Mouse (Mus musculus) R1 (cell line): Measurements from ENCODE around the gene Fxr1.

Experiments
- DNase-seq: peaks from one replicate; pipeline ENCODE4 v3.0.0-alpha.2; 2018; ENCODE audit warnings: low read depth, low spot score

Gene Fxr1

GRCm38 (mm10) chr3:34019540-34020381, at the start of gene Fxr1:
Gene Fxr1 (plus strand): TSS chr3:34019943.
- peak; percentile 81 for DNase-seq

- no peak for DNase-seq
These were observed 40.3 kb upstream of the Fxr1 start for GRCm38 (mm10) chr3:33979395-33979794.

- no peak for DNase-seq
These were observed 37.0 kb upstream of the Fxr1 start for GRCm38 (mm10) chr3:33982746-33983145.

GRCm38 (mm10) chr3:33989302-33989701, 30.4 kb upstream of the Fxr1 start:
- peak; percentile 64 for DNase-seq

GRCm38 (mm10) chr3:33990451-33990850, 29.3 kb upstream of the Fxr1 start:
- DNase-seq = peak; percentile 91

GRCm38 (mm10) chr3:33990921-33991320, 28.8 kb upstream of the Fxr1 start:
- DNase-seq = peak; percentile 88

- DNase-seq = peak; percentile 15
These were observed 26.2 kb upstream of the Fxr1 start for GRCm38 (mm10) chr3:33993421-33994126.

GRCm38 (mm10) chr3:33994127-33994488, 25.6 kb upstream of the Fxr1 start:
- DNase-seq = no peak

GRCm38 (mm10) chr3:34001691-34002090, 18.1 kb upstream of the Fxr1 start:
- peak; percentile 42 for DNase-seq

- no peak for DNase-seq
These were observed 15.9 kb upstream of the Fxr1 start for GRCm38 (mm10) chr3:34003860-34004259.

GRCm38 (mm10) chr3:34006301-34006700, 13.4 kb upstream of the Fxr1 start:
- DNase-seq = peak; percentile 68

GRCm38 (mm10) chr3:34006824-34007223, 12.9 kb upstream of the Fxr1 start:
- DNase-seq = peak; percentile 48

- DNase-seq = peak; percentile 89
These were observed 12.1 kb upstream of the Fxr1 start for GRCm38 (mm10) chr3:34007611-34008010.

- no peak for DNase-seq
These were observed 11.6 kb upstream of the Fxr1 start for GRCm38 (mm10) chr3:34008191-34008590.

GRCm38 (mm10) chr3:34020382-34021258, 877 bp downstream of the Fxr1 start:
- DNase-seq = peak; percentile 74

GRCm38 (mm10) chr3:34021259-34021828, 1.6 kb downstream of the Fxr1 start:
- DNase-seq = no peak

- DNase-seq = no peak
These were observed 9.2 kb downstream of the Fxr1 start for GRCm38 (mm10) chr3:34028935-34029334.

- DNase-seq = no peak
These were observed 10.9 kb downstream of the Fxr1 start for GRCm38 (mm10) chr3:34030601-34031000.

GRCm38 (mm10) chr3:34033720-34034364, 14.1 kb downstream of the Fxr1 start:
- no peak for DNase-seq

GRCm38 (mm10) chr3:34034803-34035202, 15.1 kb downstream of the Fxr1 start:
- no peak for DNase-seq

- DNase-seq = peak; percentile 93
These were observed 16.0 kb downstream of the Fxr1 start for GRCm38 (mm10) chr3:34035706-34036105.
